Mouse (Mus musculus): ENCODE results near the gene Zfp410. TPM values are rescaled to one million over a fixed set of nuclear protein-coding genes. Genes with fewer than 3 reads are reported as not detected.

Zfp410 gene
- 64.7 and 69.9 TPM in 2 replicates for polyA plus RNA-seq (2014; fragmentation: Nextera tagmentation; extraction: Ambion mirVana)

- peak within 1 kb of the TSS; percentile 98 for H3K9ac ChIP-seq (ENCODE audit: low read depth, low read length)
- no peaks in the 10 kb centered on the region for H3K27me3 ChIP-seq (replicated peaks; ENCODE audit: control insufficient read depth, insufficient read depth, low read length)
- WGBS = 0% methylated on average over 27 of the region's 77 CpGs
- peak; percentile 96 for ATAC-seq (ENCODE audit: low read depth)
- DNase-seq (ENCODE audit: low spot score) = peak; percentile 95
- peaks cover 13% of the 10 kb centered on the region for H3K4me1 ChIP-seq (ENCODE audit: control insufficient read depth, insufficient read depth, low read length)
- H3K4me2 ChIP-seq (ENCODE audit: low read depth, low read length) = peak within 1 kb of the TSS; percentile 87
- H3K4me3 ChIP-seq (ENCODE audit: low read depth, low read length) = peak within 1 kb of the TSS; percentile 98
- H3K27ac ChIP-seq (replicated peaks; ENCODE audit: low read depth, low read length) = peak within 1 kb of the TSS; percentile 94
- no peaks in the 10 kb centered on the region for H3K9me3 ChIP-seq (ENCODE audit: control insufficient read depth, low read length)
- no peaks in the 10 kb centered on the region for H3K36me3 ChIP-seq (ENCODE audit: control insufficient read depth, insufficient read depth, low read length)
Observed at GRCm38 (mm10) chr12:84316721-84317621, at the start of gene Zfp410. TSS of gene Zfp410 (plus strand) at chr12:84316852.

- no peaks in the 10 kb centered on the region for H3K36me3 ChIP-seq (ENCODE audit: control insufficient read depth, insufficient read depth, low read length)
- H3K4me2 ChIP-seq (ENCODE audit: low read depth, low read length) = no peak overlapping the region
- 69% methylated on average over 2 of the region's 2 CpGs for WGBS
- H3K27me3 ChIP-seq (replicated peaks; ENCODE audit: control insufficient read depth, insufficient read depth, low read length) = no peaks in the 10 kb centered on the region
- no peak for ATAC-seq (ENCODE audit: low read depth)
- no peaks in the 10 kb centered on the region for H3K9me3 ChIP-seq (ENCODE audit: control insufficient read depth, low read length)
- no peak overlapping the region for H3K4me3 ChIP-seq (ENCODE audit: low read depth, low read length)
- no peaks in the 10 kb centered on the region for H3K4me1 ChIP-seq (ENCODE audit: control insufficient read depth, insufficient read depth, low read length)
- no peak overlapping the region for H3K27ac ChIP-seq (replicated peaks; ENCODE audit: low read depth, low read length)
- no peak overlapping the region for H3K9ac ChIP-seq (ENCODE audit: low read depth, low read length)
- no peak for DNase-seq (ENCODE audit: low spot score)
Observed at GRCm38 (mm10) chr12:84267264-84267663, 49.4 kb upstream of the Zfp410 start.

- Histone ChIP-seq H3K27ac (replicated peaks; ENCODE audit: low read depth, low read length) (no peak overlapping the region), H3K9me3 (ENCODE audit: control insufficient read depth, low read length) (no peaks in the 10 kb centered on the region), H3K36me3 (ENCODE audit: control insufficient read depth, insufficient read depth, low read length) (no peaks in the 10 kb centered on the region), H3K9ac (ENCODE audit: low read depth, low read length) (no peak overlapping the region), H3K4me1 (ENCODE audit: control insufficient read depth, insufficient read depth, low read length) (no peaks in the 10 kb centered on the region), H3K27me3 (replicated peaks; ENCODE audit: control insufficient read depth, insufficient read depth, low read length) (no peaks in the 10 kb centered on the region), H3K4me3 (ENCODE audit: low read depth, low read length) (no peak overlapping the region), H3K4me2 (ENCODE audit: low read depth, low read length) (no peak overlapping the region)
- DNase-seq (ENCODE audit: low spot score) = no peak
- 72% methylated on average over 5 of the region's 5 CpGs for WGBS
- no peak for ATAC-seq (ENCODE audit: low read depth)
Observed at GRCm38 (mm10) chr12:84273366-84273765, 43.3 kb upstream of the Zfp410 start.

GRCm38 (mm10) chr12:84275288-84275687 lies 41.4 kb upstream of the Zfp410 start:
- Histone ChIP-seq H3K4me2 (ENCODE audit: low read depth, low read length) (no peak overlapping the region), H3K27me3 (replicated peaks; ENCODE audit: control insufficient read depth, insufficient read depth, low read length) (no peaks in the 10 kb centered on the region), H3K4me3 (ENCODE audit: low read depth, low read length) (no peak overlapping the region), H3K36me3 (ENCODE audit: control insufficient read depth, insufficient read depth, low read length) (no peaks in the 10 kb centered on the region), H3K9me3 (ENCODE audit: control insufficient read depth, low read length) (no peaks in the 10 kb centered on the region), H3K4me1 (ENCODE audit: control insufficient read depth, insufficient read depth, low read length) (no peaks in the 10 kb centered on the region), H3K27ac (replicated peaks; ENCODE audit: low read depth, low read length) (no peak overlapping the region), H3K9ac (ENCODE audit: low read depth, low read length) (no peak overlapping the region)
- DNase-seq (ENCODE audit: low spot score) (no peak), ATAC-seq (ENCODE audit: low read depth) (no peak)
- 91% methylated on average over 9 of the region's 9 CpGs for WGBS

DNA sequence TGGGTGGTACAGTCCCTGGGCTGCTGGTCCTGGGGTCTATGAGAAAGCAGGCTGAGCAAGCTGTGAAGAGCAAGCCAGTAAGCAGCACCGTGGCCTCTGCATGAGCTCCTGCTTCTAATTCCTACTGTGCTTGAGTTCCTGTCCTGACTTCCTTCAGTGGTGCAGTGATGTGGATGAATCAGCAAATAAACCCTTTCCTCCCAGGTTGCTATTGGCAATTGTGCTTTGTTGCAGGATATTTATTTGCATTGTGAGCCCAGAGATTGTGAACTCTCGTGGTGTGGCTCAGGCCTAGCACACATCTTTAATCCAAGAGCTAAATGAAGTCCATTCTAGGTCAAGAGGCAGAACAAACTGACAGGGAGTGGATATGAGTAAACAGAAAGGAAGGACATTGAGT lies 40.4 kb upstream of the Zfp410 start:
- DNase-seq (ENCODE audit: low spot score) (no peak), ATAC-seq (ENCODE audit: low read depth) (no peak)
- 77% methylated on average over 2 of the region's 2 CpGs for WGBS
- Histone ChIP-seq H3K9ac (ENCODE audit: low read depth, low read length) (no peak overlapping the region), H3K9me3 (ENCODE audit: control insufficient read depth, low read length) (no peaks in the 10 kb centered on the region), H3K27ac (replicated peaks; ENCODE audit: low read depth, low read length) (no peak overlapping the region), H3K4me1 (ENCODE audit: control insufficient read depth, insufficient read depth, low read length) (no peaks in the 10 kb centered on the region), H3K27me3 (replicated peaks; ENCODE audit: control insufficient read depth, insufficient read depth, low read length) (no peaks in the 10 kb centered on the region), H3K4me2 (ENCODE audit: low read depth, low read length) (no peak overlapping the region), H3K36me3 (ENCODE audit: control insufficient read depth, insufficient read depth, low read length) (no peaks in the 10 kb centered on the region), H3K4me3 (ENCODE audit: low read depth, low read length) (no peak overlapping the region)

- Histone ChIP-seq H3K27me3 (replicated peaks; ENCODE audit: control insufficient read depth, insufficient read depth, low read length) (no peaks in the 10 kb centered on the region), H3K4me2 (ENCODE audit: low read depth, low read length) (no peak overlapping the region), H3K9ac (ENCODE audit: low read depth, low read length) (no peak overlapping the region), H3K4me1 (ENCODE audit: control insufficient read depth, insufficient read depth, low read length) (no peaks in the 10 kb centered on the region), H3K4me3 (ENCODE audit: low read depth, low read length) (no peak overlapping the region), H3K9me3 (ENCODE audit: control insufficient read depth, low read length) (no peaks in the 10 kb centered on the region), H3K36me3 (ENCODE audit: control insufficient read depth, insufficient read depth, low read length) (no peaks in the 10 kb centered on the region), H3K27ac (replicated peaks; ENCODE audit: low read depth, low read length) (no peak overlapping the region)
- DNase-seq (ENCODE audit: low spot score) = no peak
- no peak for ATAC-seq (ENCODE audit: low read depth)
- 80% methylated on average over 4 of the region's 4 CpGs for WGBS
Observed at GRCm38 (mm10) chr12:84276799-84277198, 39.9 kb upstream of the Zfp410 start.

- DNase-seq (ENCODE audit: low spot score) = no peak
- H3K36me3 ChIP-seq (ENCODE audit: control insufficient read depth, insufficient read depth, low read length) = no peaks in the 10 kb centered on the region
- H3K4me1 ChIP-seq (ENCODE audit: control insufficient read depth, insufficient read depth, low read length) = no peaks in the 10 kb centered on the region
- H3K9me3 ChIP-seq (ENCODE audit: control insufficient read depth, low read length) = no peaks in the 10 kb centered on the region
- H3K9ac ChIP-seq (ENCODE audit: low read depth, low read length) = no peak overlapping the region
- H3K27ac ChIP-seq (replicated peaks; ENCODE audit: low read depth, low read length) = no peak overlapping the region
- 68% methylated on average over 3 of the region's 3 CpGs for WGBS
- no peak overlapping the region for H3K4me2 ChIP-seq (ENCODE audit: low read depth, low read length)
- H3K4me3 ChIP-seq (ENCODE audit: low read depth, low read length) = no peak overlapping the region
- ATAC-seq (ENCODE audit: low read depth) = no peak
- H3K27me3 ChIP-seq (replicated peaks; ENCODE audit: control insufficient read depth, insufficient read depth, low read length) = no peaks in the 10 kb centered on the region
Observed at GRCm38 (mm10) chr12:84277832-84278231, 38.8 kb upstream of the Zfp410 start.

GRCm38 (mm10) chr12:84278901-84279300 lies 37.8 kb upstream of the Zfp410 start:
- Histone ChIP-seq H3K27ac (replicated peaks; ENCODE audit: low read depth, low read length) (no peak overlapping the region), H3K4me3 (ENCODE audit: low read depth, low read length) (no peak overlapping the region), H3K27me3 (replicated peaks; ENCODE audit: control insufficient read depth, insufficient read depth, low read length) (no peaks in the 10 kb centered on the region), H3K36me3 (ENCODE audit: control insufficient read depth, insufficient read depth, low read length) (no peaks in the 10 kb centered on the region), H3K9ac (ENCODE audit: low read depth, low read length) (no peak overlapping the region), H3K4me1 (ENCODE audit: control insufficient read depth, insufficient read depth, low read length) (no peaks in the 10 kb centered on the region), H3K9me3 (ENCODE audit: control insufficient read depth, low read length) (no peaks in the 10 kb centered on the region), H3K4me2 (ENCODE audit: low read depth, low read length) (no peak overlapping the region)
- WGBS = 75% methylated on average over 7 of the region's 7 CpGs
- DNase-seq (ENCODE audit: low spot score) (peak; percentile 53), ATAC-seq (ENCODE audit: low read depth) (no peak)

GRCm38 (mm10) chr12:84284391-84284790 lies 32.3 kb upstream of the Zfp410 start:
- WGBS = 77% methylated on average over 14 of the region's 14 CpGs
- no peaks in the 10 kb centered on the region for H3K9me3 ChIP-seq (ENCODE audit: control insufficient read depth, low read length)
- H3K27ac ChIP-seq (replicated peaks; ENCODE audit: low read depth, low read length) = no peak overlapping the region
- ATAC-seq (ENCODE audit: low read depth) = no peak
- no peaks in the 10 kb centered on the region for H3K36me3 ChIP-seq (ENCODE audit: control insufficient read depth, insufficient read depth, low read length)
- H3K4me1 ChIP-seq (ENCODE audit: control insufficient read depth, insufficient read depth, low read length) = no peaks in the 10 kb centered on the region
- H3K4me3 ChIP-seq (ENCODE audit: low read depth, low read length) = peak overlapping the region; percentile 54
- H3K4me2 ChIP-seq (ENCODE audit: low read depth, low read length) = peak overlapping the region; percentile 70
- peak overlapping the region; percentile 62; the same call in 1 of the 2 replicates for H3K9ac ChIP-seq (ENCODE audit: low read depth, low read length)
- DNase-seq (ENCODE audit: low spot score) = no peak
- H3K27me3 ChIP-seq (replicated peaks; ENCODE audit: control insufficient read depth, insufficient read depth, low read length) = no peaks in the 10 kb centered on the region

All from embryonic facial prominence, embryonic 14.5 days (tissue).